ENCODE assay signal across 8 mouse cellular contexts in the genomic region with DNA sequence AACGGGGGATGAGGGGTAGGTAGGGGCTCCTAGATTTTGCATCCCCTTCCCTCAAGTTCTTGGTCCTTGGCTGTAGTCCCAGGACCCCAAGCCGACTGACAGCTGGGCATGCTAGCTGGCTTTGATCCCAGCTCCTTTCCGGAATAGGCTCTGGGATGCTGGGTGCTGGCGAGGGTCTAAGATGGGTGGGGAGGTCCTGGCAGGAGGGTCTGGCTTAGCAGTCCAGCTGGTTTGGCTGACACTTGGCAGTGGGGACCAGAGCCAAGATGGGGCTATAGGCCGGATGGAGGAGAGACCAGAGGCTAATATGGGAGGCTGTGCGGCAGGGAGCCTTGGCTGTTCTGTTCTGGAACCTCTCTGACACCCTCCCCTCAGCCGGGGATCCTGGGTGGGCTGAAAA. TPM values are rescaled to one million over a fixed set of nuclear protein-coding genes. Genes with fewer than 3 reads are reported as not detected.
DNase-seq lines count a peak whose midpoint lies in the region; ATAC-seq and TF ChIP-seq lines count a peak whose summit lies in the region.
"Had no signal": no experiment of that assay in that cellular context is flagged by ENCODE, and none has a peak within 500 bp of the region (broad histone marks: within the 10 kb centered on the region; RNA-seq: fewer than 3 reads in every experiment).

No protein-coding gene starts in this region.

- DNase-seq in lung, adult 2 months: no peak
- DNase-seq in layer of hippocampus, adult 18-20 months (ENCODE audit: low spot score in 2 of 2): no peak
- DNase-seq in embryo, embryonic 9.5 days (ENCODE audit: extremely low spot score): no peak
- DNase-seq: liver, embryonic 13.5 days had no signal

- H3K9me3 ChIP-seq in lung, embryonic 15.5 days: no peaks in the 10 kb centered on the region
- H3K9me3 ChIP-seq in forebrain, embryonic 12.5 days: no peaks in the 10 kb centered on the region
- H3K9me3 ChIP-seq in intestine, embryonic 16.5 days (ENCODE audit: control insufficient read depth, low read length): no peaks in the 10 kb centered on the region
- H3K9me3 ChIP-seq: liver, embryonic 13.5 days had no signal

- H3K27ac ChIP-seq in lung, embryonic 15.5 days: peak overlapping the region; percentile 82
- peak overlapping the region; percentile 64; the same call in 1 of the 2 replicates for H3K27ac ChIP-seq in forebrain, embryonic 12.5 days
- H3K27ac ChIP-seq in intestine, embryonic 16.5 days (ENCODE audit: low read length): no peak overlapping the region
- H3K27ac ChIP-seq in olfactory bulb, adult 2 months (ENCODE audit: insufficient read depth, low read depth, low read length): peak overlapping the region; percentile 30; the same call in 1 of the 2 replicates
- H3K27ac ChIP-seq: liver, embryonic 13.5 days had no signal

- H3K9ac ChIP-seq in lung, embryonic 15.5 days: no peak overlapping the region
- peak overlapping the region; percentile 38 for H3K9ac ChIP-seq in forebrain, embryonic 12.5 days
- peak overlapping the region; percentile 43; the same call in 1 of the 2 replicates for H3K9ac ChIP-seq in intestine, embryonic 16.5 days (ENCODE audit: low read depth, low read length)

- TF ChIP-seq CTCF in lung, adult 2 months (IDR thresholded peaks at IDR 0.05; ENCODE audit: insufficient read depth, low read length): no peak
- no peak for TF ChIP-seq CTCF in olfactory bulb, adult 2 months (IDR thresholded peaks at IDR 0.05; ENCODE audit: insufficient read depth, low read depth, low read length)

- peak overlapping the region; percentile 99 for H3K4me2 ChIP-seq in lung, embryonic 15.5 days
- peak overlapping the region; percentile 89 for H3K4me2 ChIP-seq in forebrain, embryonic 12.5 days
- 0 out of 2 replicates have a peak overlapping the region, but pooled peaks have one; percentile 0 for H3K4me2 ChIP-seq in intestine, embryonic 16.5 days (ENCODE audit: low read depth, low read length)

- H3K4me1 ChIP-seq in lung, embryonic 15.5 days: peaks cover 47% of the 10 kb centered on the region
- H3K4me1 ChIP-seq in lung, adult 2 months (ENCODE audit: control insufficient read depth, insufficient read depth, low read length): peaks cover 11% of the 10 kb centered on the region
- H3K4me1 ChIP-seq in forebrain, embryonic 12.5 days: peaks cover 51% of the 10 kb centered on the region
- H3K4me1 ChIP-seq in intestine, embryonic 16.5 days (ENCODE audit: control insufficient read depth, insufficient read depth, low read length): peaks cover 47% of the 10 kb centered on the region
- peaks cover 32% of the 10 kb centered on the region for H3K4me1 ChIP-seq in olfactory bulb, adult 2 months (ENCODE audit: control insufficient read depth, insufficient read depth, low read length)

- WGBS in lung, embryonic 15.5 days: 26% methylated on average over 7 of the region's 7 CpGs
- WGBS in lung, adult 2 months: 34% methylated on average over 7 of the region's 7 CpGs
- 59% methylated on average over 7 of the region's 7 CpGs for WGBS in forebrain, embryonic 12.5 days
- 50% methylated on average over 7 of the region's 7 CpGs for WGBS in intestine, embryonic 16.5 days
- whole genome bisulfite sequencing in olfactory bulb, adult 2 months: 19% methylated on average over 7 of the region's 7 CpGs

- H3K27me3 ChIP-seq in lung, embryonic 15.5 days: peaks cover 4% of the 10 kb centered on the region; the same call in 1 of the 2 replicates
- H3K27me3 ChIP-seq in forebrain, embryonic 12.5 days: peaks cover 7% of the 10 kb centered on the region; the same call in 1 of the 2 replicates
- H3K27me3 ChIP-seq in intestine, embryonic 16.5 days (replicated peaks; ENCODE audit: control insufficient read depth, insufficient read depth, low read length): no peaks in the 10 kb centered on the region

- H3K36me3 ChIP-seq in lung, embryonic 15.5 days: no peaks in the 10 kb centered on the region
- no peaks in the 10 kb centered on the region for H3K36me3 ChIP-seq in forebrain, embryonic 12.5 days (replicated peaks)
- no peaks in the 10 kb centered on the region for H3K36me3 ChIP-seq in intestine, embryonic 16.5 days (ENCODE audit: control insufficient read depth, insufficient read depth, low read length)
- H3K36me3 ChIP-seq: liver, embryonic 13.5 days had no signal

- peak; percentile 21 for ATAC-seq in lung, embryonic 15.5 days (ENCODE audit: borderline replicate concordance, extremely low read depth, low FRiP score, low TSS enrichment)
- no peak for ATAC-seq in forebrain, embryonic 12.5 days (ENCODE audit: low FRiP score)
- ATAC-seq in intestine, embryonic 16.5 days: no peak

- TF ChIP-seq POLR2A in lung, adult 2 months (IDR thresholded peaks at IDR 0.05; ENCODE audit: borderline replicate concordance, extremely low read depth, low read depth, low read length): no peak
- TF ChIP-seq POLR2A in olfactory bulb, adult 2 months (IDR thresholded peaks at IDR 0.05; ENCODE audit: insufficient read depth, low read depth, low read length): no peak

- no peak overlapping the region for H3K4me3 ChIP-seq in lung, embryonic 15.5 days
- H3K4me3 ChIP-seq in lung, adult 2 months (replicated peaks; ENCODE audit: extremely low read depth, low read depth, low read length): no peak overlapping the region
- peak overlapping the region; percentile 65 for H3K4me3 ChIP-seq in forebrain, embryonic 12.5 days (replicated peaks)
- H3K4me3 ChIP-seq in intestine, embryonic 16.5 days (ENCODE audit: low read length): no peak overlapping the region
- 0 out of 2 replicates have a peak overlapping the region, but pooled peaks have one; percentile 10 for H3K4me3 ChIP-seq in olfactory bulb, adult 2 months (ENCODE audit: insufficient read depth, low read depth, low read length)
- H3K4me3 ChIP-seq: liver, embryonic 13.5 days had no signal

RNA-seq across cellular contexts. Expression of a gene that starts 5.1 kb away (rescaled TPM):
- polyA plus RNA-seq in lung, embryonic 15.5 days (2015; fragmentation: Nextera tagmentation; extraction: Ambion mirVana): 9.0 and 10.4 TPM in 2 replicates
- 22.2 and 22.7 TPM in 2 replicates for polyA plus RNA-seq in lung, adult 2 months (2012; rRNA removed)
- 24.6 and 29.3 TPM in 2 replicates for polyA plus RNA-seq in forebrain, embryonic 12.5 days (2016; fragmentation: Nextera tagmentation; extraction: Ambion mirVana)
- 5.3 and 5.4 TPM in 2 replicates for polyA plus RNA-seq in intestine, embryonic 16.5 days (2015; fragmentation: Nextera tagmentation; extraction: Ambion mirVana)
- polyA plus RNA-seq in olfactory bulb, adult 2 months (2012; ENCODE audit: insufficient read depth, insufficient read length, low replicate concordance, missing spikeins): not detected in 2 replicates
- total RNA-seq in layer of hippocampus, adult 18-20 months (2021): 1 to 10 TPM; 3.1 to 3.8 TPM

RNA-seq across cellular contexts. Expression of a gene that starts 46.0 kb away (rescaled TPM):
- polyA plus RNA-seq in lung, embryonic 15.5 days (2015; fragmentation: Nextera tagmentation; extraction: Ambion mirVana): not detected in 2 replicates
- polyA plus RNA-seq in lung, adult 2 months (2012; rRNA removed): 0.45 and 0.49 TPM in 2 replicates
- polyA plus RNA-seq in forebrain, embryonic 12.5 days (2016; fragmentation: Nextera tagmentation; extraction: Ambion mirVana): not detected in 2 replicates
- not detected in 2 replicates for polyA plus RNA-seq in intestine, embryonic 16.5 days (2015; fragmentation: Nextera tagmentation; extraction: Ambion mirVana)
- polyA plus RNA-seq in olfactory bulb, adult 2 months (2012; ENCODE audit: insufficient read depth, insufficient read length, low replicate concordance, missing spikeins): not detected in 2 replicates
- total RNA-seq in layer of hippocampus, adult 18-20 months (2021): not detected
- polyA plus RNA-seq: liver, embryonic 13.5 days had no signal

RNA-seq across cellular contexts. Expression of a gene that starts 52.3 kb away (rescaled TPM):
- not detected in 2 replicates for polyA plus RNA-seq in lung, embryonic 15.5 days (2015; fragmentation: Nextera tagmentation; extraction: Ambion mirVana)
- 0.22 and 0.50 TPM in 2 replicates for polyA plus RNA-seq in lung, adult 2 months (2012; rRNA removed)
- polyA plus RNA-seq in forebrain, embryonic 12.5 days (2016; fragmentation: Nextera tagmentation; extraction: Ambion mirVana): not detected in 2 replicates
- polyA plus RNA-seq in intestine, embryonic 16.5 days (2015; fragmentation: Nextera tagmentation; extraction: Ambion mirVana): not detected in 2 replicates
- not detected in 2 replicates for polyA plus RNA-seq in olfactory bulb, adult 2 months (2012; ENCODE audit: insufficient read depth, insufficient read length, low replicate concordance, missing spikeins)
- not detected for total RNA-seq in layer of hippocampus, adult 18-20 months (2021)
- polyA plus RNA-seq: liver, embryonic 13.5 days had no signal

Comparison
In these comparisons a context has a peak if more than half of its experiments do, and no peak if none do; other contexts are left out.
1. H3K4me2 ChIP-seq: peak in every context shown above with its lines; median percentile 99 in lung, embryonic 15.5 days; 89 in forebrain, embryonic 12.5 days; 0 in intestine, embryonic 16.5 days.
2. H3K4me3 ChIP-seq: peak in forebrain, embryonic 12.5 days (single experiment) and olfactory bulb, adult 2 months (single experiment); none in lung, embryonic 15.5 days (single experiment), lung, adult 2 months (single experiment) and intestine, embryonic 16.5 days (single experiment).